Mouse (Mus musculus) heart, postnatal 0 days (tissue): Measurements from ENCODE around the gene Plcb4.

Experiments used
- CTCF ChIP-seq: IDR thresholded peaks from 2 replicates; pipeline ENCODE4 v1.5.1; 2016; ENCODE audit warnings: antibody characterized with exemption, control low read depth, low read depth
- EP300 ChIP-seq: IDR thresholded peaks from 2 replicates; pipeline ENCODE4 v1.6.1; 2016; ENCODE audit warnings: antibody characterized with exemption, low read depth

GRCm38 (mm10) chr2:135890083-135890482, 231.3 kb downstream of the Plcb4 start:
- peak; percentile 51 for TF ChIP-seq CTCF
- no peak for TF ChIP-seq EP300
